Mouse (Mus musculus) midbrain, embryonic 10.5 days (tissue): ENCODE measurements around the gene Ssna1. TPM values are rescaled to one million over a fixed set of nuclear protein-coding genes. Genes with fewer than 3 reads are reported as not detected.

ENCODE experiments used
- DNase-seq: peaks from one replicate; pipeline ENCODE4 v3.0.0-alpha.2; 2017; ENCODE audit warnings: low spot score
- H3K27ac ChIP-seq: fragments of 300-500 bp; sonication (generic); replicated peaks from 2 replicates; pipeline ENCODE4 v1.5.1; 2016; ENCODE audit warnings: mild to moderate bottlenecking
- H3K27me3 ChIP-seq: fragments of 300-500 bp; sonication (generic); 2 replicates; pipeline ENCODE4 v1.6.1; 2016; ENCODE audit warnings: low read depth, mild to moderate bottlenecking; ENCODE audit not compliant: poor library complexity, severe bottlenecking
- H3K36me3 ChIP-seq: fragments of 300-500 bp; sonication (generic); 2 replicates; pipeline ENCODE4 v1.6.1; 2016; ENCODE audit warnings: mild to moderate bottlenecking, moderate library complexity
- H3K4me1 ChIP-seq: fragments of 300-500 bp; sonication (generic); 2 replicates; pipeline ENCODE4 v1.6.1; 2016
- H3K4me3 ChIP-seq: fragments of 300-500 bp; sonication (generic); 2 replicates; pipeline ENCODE4 v1.5.1; 2016; ENCODE audit warnings: mild to moderate bottlenecking, moderate library complexity
- H3K9me3 ChIP-seq: fragments of 300-500 bp; sonication (generic); replicated peaks from 2 replicates; pipeline ENCODE4 v1.6.1; 2016; ENCODE audit warnings: mild to moderate bottlenecking
- WGBS: fragments of 180-500 bp; shearing (Covaris S2); methylation state at CpG from one replicate; pipeline ENCODE4 v1.1.7; 2016; 5-methylcytosine and 5-hydroxymethylcytosine counted together
- polyA plus RNA-seq: library from polyadenylated mRNA; unstranded; fragments of >200 nt; fragmentation: Nextera tagmentation; extraction: Ambion mirVana; gene quantifications from 2 replicates; pipeline ENCODE4 v1.2.1, GENCODE M21; 2016

The Ssna1 gene
- polyA plus RNA-seq, 1 experiment from 2014 or later: 243 TPM

GRCm38 (mm10) chr2:25243342-25243741 is 28.9 kb downstream of the Ssna1 start:
- Histone ChIP-seq H3K27me3 (peaks cover 38% of the 10 kb centered on the region), H3K4me3 (peak overlapping the region; percentile 67; the same call in 1 of the 2 replicates), H3K9me3 (no peaks in the 10 kb centered on the region), H3K36me3 (peaks cover 44% of the 10 kb centered on the region), H3K27ac (peak overlapping the region; percentile 80; the same call in 1 of the 2 replicates), H3K4me1 (peaks cover 33% of the 10 kb centered on the region)
- WGBS: 77% methylated on average over 8 of the region's 8 CpGs
- no peak for DNase-seq

- peaks cover 38% of the 10 kb centered on the region for H3K27me3 ChIP-seq
- peak within 1 kb of the TSS; percentile 80 for H3K27ac ChIP-seq
- H3K9me3 ChIP-seq: no peaks in the 10 kb centered on the region
Observed at GRCm38 (mm10) chr2:25242101-25242506, 30.1 kb downstream of the Ssna1 start, which contains the start of the genes Rnf208 and Cysrt1. TSS of gene Rnf208 (plus strand) at chr2:25242255. TSS of gene Cysrt1 (minus strand) at chr2:25242452.

GRCm38 (mm10) chr2:25241438-25241775 is 30.8 kb downstream of the Ssna1 start:
- 20% methylated on average over 6 of the region's 6 CpGs for WGBS
- Histone ChIP-seq H3K9me3 (no peaks in the 10 kb centered on the region), H3K27ac (peak overlapping the region; percentile 80; the same call in 1 of the 2 replicates)

More at GRCm38 (mm10) chr2:25242101-25242506, 30.1 kb downstream of the Ssna1 start, which contains the start of the genes Rnf208 and Cysrt1:
- H3K36me3 ChIP-seq: peaks cover 31% of the 10 kb centered on the region
- peak; percentile 47 for DNase-seq
- H3K4me3 ChIP-seq: peak within 1 kb of the TSS; percentile 67
- WGBS: under 1% methylated on average over 56 of the region's 59 CpGs
- peaks cover 33% of the 10 kb centered on the region for H3K4me1 ChIP-seq

GRCm38 (mm10) chr2:25240723-25241437 is 31.4 kb downstream of the Ssna1 start:
- Histone ChIP-seq H3K36me3 (peaks cover 19% of the 10 kb centered on the region), H3K27ac (peak overlapping the region; percentile 78), H3K9me3 (no peaks in the 10 kb centered on the region), H3K4me1 (peaks cover 33% of the 10 kb centered on the region), H3K27me3 (peaks cover 38% of the 10 kb centered on the region), H3K4me3 (peak overlapping the region; percentile 67)
- peak; percentile 77 for DNase-seq
- 1% methylated on average over 29 of the region's 29 CpGs for WGBS

More at GRCm38 (mm10) chr2:25241438-25241775, 30.8 kb downstream of the Ssna1 start:
- Histone ChIP-seq H3K4me3 (peak overlapping the region; percentile 67), H3K4me1 (peaks cover 33% of the 10 kb centered on the region), H3K36me3 (peaks cover 24% of the 10 kb centered on the region), H3K27me3 (peaks cover 38% of the 10 kb centered on the region)
- no peak for DNase-seq

GRCm38 (mm10) chr2:25240310-25240709 is 31.9 kb downstream of the Ssna1 start:
- Histone ChIP-seq H3K4me3 (peak overlapping the region; percentile 67), H3K27me3 (peaks cover 38% of the 10 kb centered on the region), H3K9me3 (no peaks in the 10 kb centered on the region), H3K27ac (peak overlapping the region; percentile 78), H3K36me3 (peaks cover 14% of the 10 kb centered on the region), H3K4me1 (peaks cover 33% of the 10 kb centered on the region)
- WGBS: 51% methylated on average over 8 of the region's 8 CpGs
- DNase-seq: no peak

- H3K27ac ChIP-seq: no peak overlapping the region
- H3K36me3 ChIP-seq: peaks cover 8% of the 10 kb centered on the region; the same call in 1 of the 2 replicates
- no peak overlapping the region; the same call in 1 of the 2 replicates for H3K4me3 ChIP-seq
- no peaks in the 10 kb centered on the region for H3K9me3 ChIP-seq
- H3K27me3 ChIP-seq: peaks cover 38% of the 10 kb centered on the region
- peaks cover 33% of the 10 kb centered on the region for H3K4me1 ChIP-seq
- WGBS: 90% methylated on average over 3 of the region's 3 CpGs
- no peak for DNase-seq
Observed at GRCm38 (mm10) chr2:25239766-25240165, 32.5 kb downstream of the Ssna1 start.

GRCm38 (mm10) chr2:25238106-25238505 is 34.1 kb downstream of the Ssna1 start:
- no peak for DNase-seq
- H3K36me3 ChIP-seq: no peaks in the 10 kb centered on the region

GRCm38 (mm10) chr2:25237522-25237921 is 34.7 kb downstream of the Ssna1 start:
- no peaks in the 10 kb centered on the region for H3K9me3 ChIP-seq
- no peaks in the 10 kb centered on the region for H3K36me3 ChIP-seq
- 83% methylated on average over 4 of the region's 4 CpGs for WGBS
- H3K27me3 ChIP-seq: peaks cover 19% of the 10 kb centered on the region
- no peak for DNase-seq
- H3K27ac ChIP-seq: no peak overlapping the region
- H3K4me1 ChIP-seq: peaks cover 24% of the 10 kb centered on the region
- no peak overlapping the region for H3K4me3 ChIP-seq

More at GRCm38 (mm10) chr2:25238106-25238505, 34.1 kb downstream of the Ssna1 start:
- H3K9me3 ChIP-seq: no peaks in the 10 kb centered on the region
- peaks cover 30% of the 10 kb centered on the region for H3K4me1 ChIP-seq
- peaks cover 25% of the 10 kb centered on the region for H3K27me3 ChIP-seq
- H3K4me3 ChIP-seq: no peak overlapping the region
- H3K27ac ChIP-seq: no peak overlapping the region

- H3K9me3 ChIP-seq: no peaks in the 10 kb centered on the region
- no peak within 1 kb of the TSS for H3K4me3 ChIP-seq
- peaks cover 15% of the 10 kb centered on the region for H3K4me1 ChIP-seq
- H3K36me3 ChIP-seq: no peaks in the 10 kb centered on the region
- DNase-seq: no peak
- WGBS: 43% methylated on average over 8 of the region's 8 CpGs
- peaks cover 12% of the 10 kb centered on the region for H3K27me3 ChIP-seq
- H3K27ac ChIP-seq: no peak within 1 kb of the TSS
Observed at GRCm38 (mm10) chr2:25236614-25237013, 35.6 kb downstream of the Ssna1 start, which contains the start of gene Rnf224. TSS of gene Rnf224 (minus strand) at chr2:25236787.

- no peak for DNase-seq
- no peaks in the 10 kb centered on the region for H3K36me3 ChIP-seq
- 80% methylated on average over 5 of the region's 5 CpGs for WGBS
- H3K4me1 ChIP-seq: no peaks in the 10 kb centered on the region
- H3K27ac ChIP-seq: no peak overlapping the region
- no peaks in the 10 kb centered on the region for H3K9me3 ChIP-seq
- peaks cover 16% of the 10 kb centered on the region; the same call in 1 of the 2 replicates for H3K27me3 ChIP-seq
- no peak overlapping the region for H3K4me3 ChIP-seq
Observed at GRCm38 (mm10) chr2:25234551-25235220, 37.6 kb downstream of the Ssna1 start.

GRCm38 (mm10) chr2:25234050-25234449 is 38.2 kb downstream of the Ssna1 start, which contains the start of gene Slc34a3:
TSS of gene Slc34a3 (minus strand) at chr2:25234364.
- H3K27me3 ChIP-seq: peaks cover 16% of the 10 kb centered on the region; the same call in 1 of the 2 replicates
- 0 out of 2 replicates have a peak, but pooled peaks cover 2% of the 10 kb centered on the region for H3K4me1 ChIP-seq
- H3K27ac ChIP-seq: no peak within 1 kb of the TSS
- no peaks in the 10 kb centered on the region for H3K36me3 ChIP-seq
- no peak within 1 kb of the TSS for H3K4me3 ChIP-seq
- 87% methylated on average over 3 of the region's 3 CpGs for WGBS
- DNase-seq: no peak
- no peaks in the 10 kb centered on the region for H3K9me3 ChIP-seq

GRCm38 (mm10) chr2:25233421-25233820 is 38.8 kb downstream of the Ssna1 start:
- Histone ChIP-seq H3K4me1 (peaks cover 7% of the 10 kb centered on the region), H3K36me3 (no peaks in the 10 kb centered on the region), H3K9me3 (no peaks in the 10 kb centered on the region), H3K4me3 (no peak overlapping the region), H3K27ac (no peak overlapping the region), H3K27me3 (0 out of 2 replicates have a peak, but pooled peaks cover 16% of the 10 kb centered on the region)
- WGBS: 86% methylated on average over 4 of the region's 4 CpGs
- DNase-seq: no peak
